Mouse (Mus musculus) heart, postnatal 0 days (tissue): ENCODE data around the gene Rdh16f1. TPM values are rescaled to one million over a fixed set of nuclear protein-coding genes. Genes with fewer than 3 reads are reported as not detected.
"Not testable (repeated sequence)": the region's sequence is repeated elsewhere in the genome, so short reads cannot be mapped to it uniquely, and the experiment has no call there.

ENCODE experiments used
- ATAC-seq: fragments of 200-750 bp; cut with Nextera tagmentation; 2 replicates; pipeline ENCODE4 v1.8.0; 2017; ENCODE audit warnings: low read depth, moderate number of reproducible peaks, moderate library complexity; ENCODE audit not compliant: insufficient read depth
- DNase-seq: peaks from one replicate; pipeline ENCODE4 v3.0.0-alpha.2; 2016; ENCODE audit warnings: low spot score
- H3K27ac ChIP-seq: fragments of 300-500 bp; sonication (generic); 2 replicates; pipeline ENCODE4 v1.5.1; 2014; ENCODE audit warnings: low read depth, mild to moderate bottlenecking
- H3K27me3 ChIP-seq: fragments of 300-500 bp; sonication (generic); 2 replicates; pipeline ENCODE4 v1.6.1; 2014; ENCODE audit warnings: low read length, mixed read lengths; ENCODE audit not compliant: control insufficient read depth, insufficient read depth
- H3K36me3 ChIP-seq: fragments of 300-500 bp; sonication (generic); replicated peaks from 2 replicates; pipeline ENCODE4 v1.6.1; 2014; ENCODE audit warnings: low read length, mixed read lengths; ENCODE audit not compliant: control insufficient read depth, insufficient read depth
- H3K4me1 ChIP-seq: fragments of 300-500 bp; sonication (generic); 2 replicates; pipeline ENCODE4 v1.6.1; 2014; ENCODE audit warnings: antibody characterized with exemption; ENCODE audit not compliant: control insufficient read depth, insufficient read depth
- H3K4me2 ChIP-seq: fragments of 300-500 bp; sonication (generic); 2 replicates; pipeline ENCODE4 v1.6.1; 2014; ENCODE audit warnings: low read depth, mild to moderate bottlenecking, low read length, moderate library complexity
- H3K4me3 ChIP-seq: fragments of 300-500 bp; sonication (generic); 2 replicates; pipeline ENCODE4 v1.5.1; 2014; ENCODE audit warnings: low read depth, low read length
- H3K9ac ChIP-seq: fragments of 300-500 bp; sonication (generic); replicated peaks from 2 replicates; pipeline ENCODE4 v1.6.1; 2014; ENCODE audit warnings: low read depth, low read length, mixed read lengths
- H3K9me3 ChIP-seq: fragments of 300-500 bp; sonication (generic); replicated peaks from 2 replicates; pipeline ENCODE4 v1.6.1; 2016; ENCODE audit warnings: low read length; ENCODE audit not compliant: control insufficient read depth
- CTCF ChIP-seq: IDR thresholded peaks from 2 replicates; pipeline ENCODE4 v1.5.1; 2016; ENCODE audit warnings: antibody characterized with exemption, control low read depth, low read depth
- EP300 ChIP-seq: IDR thresholded peaks from 2 replicates; pipeline ENCODE4 v1.6.1; 2016; ENCODE audit warnings: antibody characterized with exemption, low read depth
- WGBS: fragments of 180-500 bp; shearing (Covaris S2); extraction: QIAGEN DNeasy Blood & Tissue Kit; methylation state at CpG from one replicate; pipeline ENCODE4 v1.1.7; 2014; 5-methylcytosine and 5-hydroxymethylcytosine counted together
- polyA plus RNA-seq: library from polyadenylated mRNA; unstranded; fragments of >200 nt; fragmentation: Nextera tagmentation; extraction: Ambion mirVana; gene quantifications from 2 replicates; pipeline ENCODE4 v1.2.1, GENCODE M21; 2015
- total RNA-seq: library from RNA; depleted of rRNA; stranded (reverse); fragments of >200 nt; gene quantifications from 2 replicates; pipeline ENCODE4 v1.2.3, GENCODE M21; 2014; ENCODE audit warnings: low replicate concordance

Rdh16f1 gene
- total and polyA plus RNA-seq, 2 experiments from 2014 or later, result not detected

DNA sequence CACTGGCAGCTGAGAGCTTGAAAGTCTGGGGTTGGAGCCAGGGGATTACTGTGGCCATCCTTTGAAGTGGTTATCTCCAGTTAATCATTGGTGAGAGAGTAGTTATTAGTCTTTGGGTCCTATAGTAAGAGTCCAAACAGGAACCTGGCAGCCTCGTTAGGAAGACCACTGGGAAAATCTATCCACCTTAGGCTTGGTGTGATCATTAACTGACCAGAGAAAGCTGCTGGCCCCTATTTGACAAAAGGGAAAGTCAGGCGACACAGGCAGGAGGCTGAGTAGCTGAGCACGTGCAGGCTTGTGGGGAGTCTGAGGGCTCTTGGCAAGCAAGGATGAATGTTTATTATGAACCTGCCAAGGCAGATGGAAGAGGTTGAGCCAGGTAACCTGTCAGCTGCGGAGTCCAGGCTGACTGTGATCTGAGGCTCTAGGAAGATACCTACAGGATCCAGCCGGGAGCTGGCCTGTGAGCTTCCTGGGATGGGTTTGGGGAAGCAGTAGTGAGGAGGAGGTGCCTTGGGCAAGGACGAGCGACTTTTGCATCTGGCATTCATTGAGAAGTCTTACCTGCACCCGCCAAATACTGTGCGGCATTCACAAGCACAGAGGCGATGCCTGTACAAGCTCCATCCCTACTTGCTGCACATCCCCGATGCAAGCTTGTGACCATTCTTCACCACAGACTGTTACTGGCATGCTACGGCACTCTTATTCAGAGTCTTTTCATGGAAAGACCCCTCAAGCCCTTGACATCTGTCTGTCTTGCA lies 4.5 kb downstream of the Rdh16f1 start:
- H3K9ac ChIP-seq, result no peak overlapping the region
- no peaks in the 10 kb centered on the region for H3K27me3 ChIP-seq
- ATAC-seq, result no peak
- no peak overlapping the region for H3K4me2 ChIP-seq
- no peak for DNase-seq
- TF ChIP-seq CTCF (no peak), EP300 (no peak)
- WGBS, result 66% methylated on average over 12 of the region's 12 CpGs
- no peaks in the 10 kb centered on the region for H3K36me3 ChIP-seq
- no peak overlapping the region for H3K4me3 ChIP-seq
- no peak overlapping the region for H3K27ac ChIP-seq
- H3K4me1 ChIP-seq, result no peaks in the 10 kb centered on the region
- H3K9me3 ChIP-seq, result no peaks in the 10 kb centered on the region

- H3K27me3 ChIP-seq, result no peaks in the 10 kb centered on the region
- no peaks in the 10 kb centered on the region for H3K4me1 ChIP-seq
- ATAC-seq (no peak), DNase-seq (no peak)
- no peak overlapping the region for H3K27ac ChIP-seq
- TF ChIP-seq CTCF (no peak), EP300 (no peak)
- H3K9me3 ChIP-seq, result no peaks in the 10 kb centered on the region
- H3K4me2 ChIP-seq, result no peak overlapping the region
- 50% methylated on average over 1 of the region's 1 CpGs for WGBS
- H3K36me3 ChIP-seq, result no peaks in the 10 kb centered on the region
- H3K9ac ChIP-seq, result no peak overlapping the region
- no peak overlapping the region for H3K4me3 ChIP-seq
Observed at GRCm38 (mm10) chr10:127766564-127766963, 7.0 kb downstream of the Rdh16f1 start.

- H3K4me3 ChIP-seq, result no peak within 1 kb of the TSS
- no peak within 1 kb of the TSS for H3K27ac ChIP-seq
- no peak for TF ChIP-seq EP300
- TF ChIP-seq CTCF, result no peak
- ATAC-seq (no peak), DNase-seq (no peak)
- WGBS, result 71% methylated on average over 2 of the region's 2 CpGs
- no peak within 1 kb of the TSS for H3K9ac ChIP-seq
- H3K4me2 ChIP-seq, result no peak within 1 kb of the TSS
- H3K4me1 ChIP-seq, result no peaks in the 10 kb centered on the region
- H3K36me3 ChIP-seq, result no peaks in the 10 kb centered on the region
- H3K27me3 ChIP-seq, result no peaks in the 10 kb centered on the region
- no peaks in the 10 kb centered on the region for H3K9me3 ChIP-seq
Observed at GRCm38 (mm10) chr10:127776011-127776410, 16.4 kb downstream of the Rdh16f1 start, which contains the start of gene Rdh9. TSS of gene Rdh9 (plus strand) at chr10:127776386.

- not testable (repeated sequence) for H3K27ac ChIP-seq, H3K9me3 ChIP-seq, H3K36me3 ChIP-seq, H3K9ac ChIP-seq, DNase-seq, ATAC-seq, H3K4me2 ChIP-seq, H3K4me3 ChIP-seq, H3K27me3 ChIP-seq, H3K4me1 ChIP-seq
- WGBS, result 88% methylated on average over 17 of the region's 17 CpGs
Observed at GRCm38 (mm10) chr10:127782321-127782720, 22.7 kb downstream of the Rdh16f1 start.

- H3K9ac ChIP-seq, DNase-seq, H3K27me3 ChIP-seq, H3K9me3 ChIP-seq, H3K27ac ChIP-seq, H3K4me3 ChIP-seq, H3K36me3 ChIP-seq, H3K4me1 ChIP-seq, ATAC-seq, H3K4me2 ChIP-seq: not testable (repeated sequence)
- 80% methylated on average over 1 of the region's 1 CpGs for WGBS
Observed at GRCm38 (mm10) chr10:127785411-127785810, 25.8 kb downstream of the Rdh16f1 start.

DNA sequence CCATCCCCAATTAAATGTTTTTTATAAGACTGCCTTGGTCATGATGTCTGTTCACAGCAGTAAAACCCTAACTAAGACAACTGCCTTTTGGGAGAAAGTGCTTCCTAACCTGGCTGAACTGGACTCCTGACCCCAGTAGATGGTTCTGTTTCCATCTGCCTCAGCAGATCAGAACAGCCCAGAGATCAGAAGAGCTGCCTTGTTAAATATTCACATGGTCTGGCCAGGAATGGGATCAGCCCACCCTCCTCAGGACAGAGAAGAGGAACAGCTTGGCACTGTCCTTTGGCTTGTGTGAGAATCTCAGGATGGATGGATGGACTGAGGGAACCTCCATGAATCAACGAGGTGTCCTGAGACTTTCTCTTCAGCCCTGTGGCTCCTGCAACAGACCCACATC lies 39.7 kb downstream of the Rdh16f1 start:
- no peak for TF ChIP-seq EP300
- no peak for TF ChIP-seq CTCF
- H3K27me3 ChIP-seq, result no peaks in the 10 kb centered on the region
- H3K9ac ChIP-seq, result no peak overlapping the region
- H3K9me3 ChIP-seq, result no peaks in the 10 kb centered on the region
- no peak overlapping the region for H3K4me3 ChIP-seq
- H3K4me2 ChIP-seq, result no peak overlapping the region
- no peaks in the 10 kb centered on the region for H3K36me3 ChIP-seq
- no peak for DNase-seq
- WGBS, result 65% methylated on average over 1 of the region's 1 CpGs
- no peak for ATAC-seq
- no peak overlapping the region for H3K27ac ChIP-seq
- H3K4me1 ChIP-seq, result no peaks in the 10 kb centered on the region
